Mouse (Mus musculus) T-helper 2 cell (primary cell): ENCODE results near the gene Otop2.

Experiments
- in situ Hi-C: fragments of 300-600 bp; cut with MboI, MseI; formaldehyde crosslinking; loops from one replicate; pipeline ENCODE4 v1.15.1; 2025; ENCODE audit warnings: high pct_unique_total_duplicates

The Otop2 gene

GRCm38 (mm10) chr11:115296471-115297210 lies 10.3 kb upstream of the Otop2 start:
- in situ Hi-C loops: no loop called here

DNA sequence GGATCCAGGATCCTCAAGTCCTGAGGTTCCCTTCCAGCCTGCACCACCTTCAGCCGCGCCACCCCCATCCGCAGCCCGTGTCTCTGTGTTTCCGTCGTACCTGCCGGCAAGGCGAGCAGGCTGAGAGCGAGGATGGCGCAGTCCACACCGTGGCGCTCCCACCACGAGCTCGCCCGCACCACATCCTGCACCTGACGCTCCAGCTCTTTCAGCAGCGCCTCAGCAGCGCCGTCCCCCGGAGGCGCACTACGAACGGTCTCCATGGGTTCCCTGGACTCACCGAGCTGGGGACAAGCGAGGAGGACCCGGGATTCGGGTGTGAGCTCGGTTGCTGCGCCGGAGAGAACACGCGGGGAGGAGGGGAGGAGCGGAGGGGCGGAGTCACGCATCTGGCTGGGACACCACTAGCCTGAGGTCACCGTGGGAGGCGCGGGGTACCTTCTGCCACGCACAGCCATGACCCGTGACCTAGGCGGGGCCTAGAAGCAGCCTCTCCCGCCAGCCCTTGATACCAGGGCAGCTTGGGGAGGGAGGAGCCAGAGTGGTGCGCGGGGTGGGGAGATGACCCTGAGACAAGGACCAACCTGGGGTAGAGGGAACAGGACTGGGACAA lies 9.6 kb upstream of the Otop2 start, which contains the start of gene Fads6:
Gene Fads6 (minus strand): TSS at position 450 of the 613 bp plus-strand sequence.
- in situ Hi-C loops: no loop called here

DNA sequence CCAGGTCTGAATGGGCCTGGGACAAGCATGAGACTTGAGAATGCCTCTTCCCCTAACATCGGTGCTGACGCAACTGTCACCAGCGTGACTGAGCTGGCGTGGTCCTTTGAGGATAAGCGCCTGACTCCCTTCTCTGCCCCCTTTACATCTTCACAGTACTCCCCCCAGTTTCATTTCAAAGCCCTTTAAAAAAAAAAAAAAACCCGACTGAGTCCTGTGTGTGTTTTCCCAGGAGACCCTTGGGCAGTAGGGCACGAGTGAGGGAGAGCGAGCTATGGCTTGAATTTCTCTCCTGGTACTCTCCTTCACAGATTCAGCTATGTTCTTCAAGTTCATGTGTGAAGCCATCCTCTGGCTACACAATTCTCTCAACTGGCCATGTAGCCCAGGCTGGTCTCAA lies 8.8 kb upstream of the Otop2 start:
- in situ Hi-C loops: no loop called here

DNA sequence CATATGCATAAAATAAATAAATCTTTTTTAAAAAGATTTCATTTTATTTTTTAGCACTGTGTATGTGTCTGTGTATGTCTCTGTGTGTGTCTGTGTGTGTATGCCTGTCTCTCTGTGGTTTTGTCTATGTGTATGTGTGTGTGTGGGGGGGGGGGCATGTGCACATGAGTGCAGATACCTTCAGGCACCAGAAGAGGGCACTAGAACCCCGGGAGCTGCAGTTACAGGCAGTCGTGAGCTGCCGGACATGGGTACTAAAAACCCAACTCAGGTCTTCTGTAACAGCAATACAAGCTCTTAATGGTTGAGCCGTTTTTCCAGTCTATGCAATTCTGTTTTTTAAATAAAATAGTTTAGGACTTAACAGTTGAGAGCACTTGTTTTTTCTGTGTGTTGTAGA lies 6.2 kb upstream of the Otop2 start:
- in situ Hi-C loops: no loop called here

DNA sequence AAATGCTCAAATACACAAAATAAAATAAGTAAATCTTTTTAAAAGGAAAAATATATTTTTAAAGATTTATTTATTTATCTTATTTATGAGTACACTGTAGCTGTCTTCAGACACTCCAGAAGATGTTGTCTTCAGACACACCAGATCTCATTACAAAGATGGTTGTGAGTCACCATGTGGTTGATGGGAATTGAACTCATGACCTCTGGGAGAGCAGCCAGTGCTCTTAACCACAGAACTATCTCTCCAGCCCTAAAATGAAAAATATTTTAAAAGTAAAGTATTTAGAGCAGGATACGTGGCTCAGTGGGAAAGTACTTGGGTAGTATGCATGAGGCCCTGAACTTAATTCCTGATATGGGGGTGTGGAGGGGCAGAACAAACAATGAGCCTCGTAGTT lies 5.6 kb upstream of the Otop2 start:
- in situ Hi-C loops: no loop called here

- in situ Hi-C loops: no loop called here
Measured at GRCm38 (mm10) chr11:115303167-115303566, 3.8 kb upstream of the Otop2 start.

DNA sequence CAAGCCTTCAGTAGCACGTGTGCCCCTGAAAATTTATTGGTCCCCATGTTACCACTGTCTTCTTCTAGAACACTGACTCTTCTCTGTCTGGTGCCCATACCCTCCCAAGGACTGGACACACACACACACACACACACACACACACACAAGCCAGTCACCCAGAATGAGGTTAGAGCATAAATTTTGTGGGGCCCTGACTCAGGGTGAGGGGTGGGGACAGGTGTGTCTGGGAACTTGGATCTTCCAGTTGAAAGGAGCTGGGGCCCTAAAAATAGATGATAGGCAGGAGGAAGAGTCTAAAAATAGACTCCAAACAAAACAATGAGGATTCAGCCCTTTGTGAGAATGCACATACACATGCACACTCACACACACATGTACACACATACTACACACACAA lies 1.8 kb downstream of the Otop2 start:
- in situ Hi-C loops: no loop called here

DNA sequence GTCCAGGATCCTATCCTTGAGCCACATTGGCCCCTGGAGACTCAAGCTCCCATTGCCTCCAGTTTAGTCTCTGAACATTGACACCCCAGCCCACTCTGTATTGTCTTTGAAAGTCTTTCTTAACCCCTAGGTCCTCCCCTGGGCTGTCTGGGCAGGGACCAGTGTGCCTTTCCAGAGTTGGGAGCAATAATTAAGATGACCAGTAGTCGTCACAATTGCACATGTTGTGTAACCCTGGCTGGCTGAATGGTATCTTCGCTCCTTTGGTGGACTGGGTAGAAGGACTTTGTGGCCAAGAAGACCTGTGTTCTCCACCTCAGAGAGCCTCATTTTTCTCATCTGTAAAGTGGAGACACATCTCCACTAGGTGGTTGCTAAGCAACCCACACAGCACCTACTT lies 7.3 kb downstream of the Otop2 start:
- in situ Hi-C loops: no loop called here

DNA sequence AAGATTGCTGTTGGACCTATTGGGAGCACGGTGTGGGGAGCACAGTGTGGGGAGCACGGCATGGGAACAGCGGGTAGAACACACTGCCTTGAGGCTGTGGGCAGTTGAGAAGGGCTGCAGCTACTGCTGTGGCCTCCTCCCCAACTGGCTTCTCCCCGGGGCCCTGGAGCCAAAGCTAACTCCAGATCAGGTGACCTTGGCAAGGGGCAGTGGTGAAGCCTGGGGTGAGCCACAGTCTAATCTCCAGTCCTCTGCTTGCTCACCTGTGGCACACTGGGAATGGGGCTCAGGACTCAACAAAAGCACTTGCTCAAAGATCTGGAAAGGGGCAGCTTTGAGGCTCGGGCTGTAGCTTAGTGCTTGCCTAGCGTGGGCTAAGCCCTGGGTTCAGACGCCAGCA lies 10.2 kb downstream of the Otop2 start:
- in situ Hi-C loops: no loop called here

- in situ Hi-C loops: no loop called here
Measured at GRCm38 (mm10) chr11:115318245-115319027, 11.5 kb downstream of the Otop2 start.

DNA sequence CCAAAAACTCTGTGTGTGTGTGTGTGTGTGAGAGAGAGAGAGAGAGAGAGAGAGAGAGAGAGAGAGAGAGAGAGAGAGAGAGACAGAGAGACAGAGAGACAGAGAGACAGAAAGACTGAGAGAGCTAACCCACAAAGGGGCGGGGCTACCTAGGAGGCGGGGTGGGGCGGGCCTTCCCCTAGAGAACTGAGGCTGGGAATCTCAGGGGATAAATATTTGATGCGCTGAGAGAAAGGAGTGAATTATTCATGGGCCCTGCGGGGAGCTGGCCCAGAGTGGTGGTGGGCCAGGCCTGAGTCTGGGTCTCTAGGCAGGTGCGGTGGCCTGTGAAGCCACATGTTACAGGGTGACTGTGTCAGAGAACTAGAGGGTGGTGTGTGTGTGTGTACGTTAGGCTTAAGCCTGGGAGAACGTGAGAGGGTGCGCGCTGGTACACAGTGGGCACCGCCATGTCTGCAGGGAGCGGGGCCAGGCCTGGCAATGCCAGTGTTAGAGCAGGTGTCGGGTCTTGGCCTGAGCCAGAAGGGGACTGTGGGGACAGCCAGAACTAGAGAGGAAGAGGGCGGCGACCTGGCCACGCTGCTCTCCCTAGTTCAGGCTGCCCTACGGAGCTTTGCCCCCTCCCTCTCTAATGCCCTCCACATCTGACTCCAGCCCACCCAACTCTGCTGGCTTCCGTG lies 12.9 kb downstream of the Otop2 start:
- in situ Hi-C loops: no loop called here

DNA sequence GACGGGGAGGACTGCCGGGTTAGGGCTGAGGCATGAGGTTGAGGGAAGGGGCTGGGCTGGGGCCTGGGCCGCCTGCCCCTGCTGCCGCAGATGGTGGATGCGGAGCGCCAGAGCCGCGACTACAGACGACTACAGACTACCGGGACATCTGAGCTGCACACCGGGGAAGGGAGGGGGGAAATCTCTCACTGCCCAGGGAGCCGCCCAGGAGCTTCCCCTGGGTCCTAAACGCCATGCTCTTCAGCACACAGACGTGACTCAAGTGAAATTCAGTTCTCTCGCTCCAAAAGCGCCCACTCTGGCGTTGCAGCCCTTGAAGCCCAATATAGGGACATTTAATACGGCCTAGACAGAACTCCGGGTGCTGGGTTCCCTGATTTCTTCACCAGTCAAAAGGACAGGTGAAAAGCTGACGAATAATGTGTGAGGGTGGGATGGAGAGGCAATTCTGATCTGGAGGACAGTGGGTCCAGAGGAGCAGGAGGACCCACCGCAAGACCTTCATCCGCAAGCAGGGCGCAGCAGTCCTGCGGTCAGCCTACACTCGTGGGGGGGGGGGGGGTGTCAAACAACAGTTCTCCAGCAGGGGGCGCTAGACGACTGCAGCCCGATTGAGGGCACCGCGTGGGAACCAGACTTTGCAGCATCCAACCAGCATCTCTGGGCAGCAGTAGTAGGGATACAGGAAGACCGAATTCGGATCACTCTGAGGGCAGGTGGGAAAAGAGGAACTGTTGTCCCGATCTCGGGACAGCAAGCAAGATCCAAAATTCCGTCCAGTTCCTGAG lies 15.1 kb downstream of the Otop2 start, which contains the start of gene Ush1g:
Gene Ush1g (minus strand): TSS at position 136 of the 788 bp plus-strand sequence.
- in situ Hi-C loops: no loop called here

- in situ Hi-C loops: no loop called here
Measured at GRCm38 (mm10) chr11:115323354-115323753, 16.4 kb downstream of the Otop2 start.

DNA sequence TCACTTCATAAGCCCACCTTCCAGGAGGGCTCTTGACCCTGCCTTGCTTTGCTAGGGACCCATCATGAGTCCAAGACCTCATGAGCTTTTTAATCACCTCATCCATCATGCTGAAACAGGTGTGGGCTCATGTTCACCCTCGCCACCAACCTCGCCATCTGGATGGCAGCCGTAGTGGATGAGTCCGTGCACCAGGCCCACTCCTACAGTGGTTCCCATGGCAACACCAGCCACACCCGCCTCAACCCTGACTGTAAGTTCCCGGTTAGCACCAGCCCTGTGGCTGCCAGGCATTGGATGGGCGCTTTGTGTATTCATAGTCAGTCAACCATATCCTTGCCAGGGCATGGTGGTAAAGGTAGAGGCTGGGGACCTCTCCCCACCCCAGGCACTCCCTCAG lies 19.8 kb downstream of the Otop2 start:
- in situ Hi-C loops: no loop called here

- in situ Hi-C loops: no loop called here
Measured at GRCm38 (mm10) chr11:115329339-115329738, 22.4 kb downstream of the Otop2 start.

DNA sequence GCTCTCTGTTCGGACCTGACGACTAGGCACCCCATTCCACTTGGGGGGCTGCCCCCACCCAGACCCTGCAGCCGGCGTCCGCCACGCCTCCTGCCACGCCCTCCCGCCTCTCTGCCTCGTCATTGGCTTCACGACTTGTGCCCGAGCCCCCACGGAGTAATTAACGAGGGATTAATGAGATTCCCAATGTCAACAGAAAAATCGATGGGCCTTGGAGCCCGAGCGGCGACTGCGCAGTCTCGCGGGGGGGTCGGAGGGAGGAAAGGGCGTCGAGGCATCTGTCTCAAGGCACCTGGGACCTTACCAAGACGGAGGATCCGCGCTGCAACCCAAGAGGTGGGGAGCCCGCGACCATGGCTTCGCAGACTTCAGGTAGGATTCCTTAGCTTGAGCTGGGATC lies 27.6 kb downstream of the Otop2 start, which contains the start of gene Otop3:
Gene Otop3 (plus strand): TSS at position 201 of the 400 bp plus-strand sequence.
- in situ Hi-C loops: no loop called here

DNA sequence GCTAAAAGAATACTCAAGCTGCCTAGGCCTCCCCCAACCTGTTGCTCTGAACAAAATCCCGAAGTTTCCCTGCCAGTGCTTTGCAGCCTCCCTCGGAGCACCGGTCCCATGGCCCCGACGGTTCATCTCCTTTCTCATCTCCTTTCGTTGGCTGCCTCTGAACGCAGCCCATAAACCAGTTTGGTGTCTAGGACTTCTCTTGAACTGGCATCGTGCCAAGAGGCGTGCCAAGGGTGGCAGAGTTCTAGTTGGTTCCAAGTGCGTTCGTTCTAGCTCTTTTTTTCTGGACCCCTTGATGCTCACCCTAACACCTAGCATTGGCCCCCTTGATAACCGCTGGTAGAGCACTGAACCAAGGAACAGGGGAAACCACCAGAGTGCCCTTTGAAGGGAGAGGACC lies 28.3 kb downstream of the Otop2 start:
- in situ Hi-C loops: no loop called here

GRCm38 (mm10) chr11:115336115-115336514 lies 29.2 kb downstream of the Otop2 start:
- in situ Hi-C loops: no loop called here

DNA sequence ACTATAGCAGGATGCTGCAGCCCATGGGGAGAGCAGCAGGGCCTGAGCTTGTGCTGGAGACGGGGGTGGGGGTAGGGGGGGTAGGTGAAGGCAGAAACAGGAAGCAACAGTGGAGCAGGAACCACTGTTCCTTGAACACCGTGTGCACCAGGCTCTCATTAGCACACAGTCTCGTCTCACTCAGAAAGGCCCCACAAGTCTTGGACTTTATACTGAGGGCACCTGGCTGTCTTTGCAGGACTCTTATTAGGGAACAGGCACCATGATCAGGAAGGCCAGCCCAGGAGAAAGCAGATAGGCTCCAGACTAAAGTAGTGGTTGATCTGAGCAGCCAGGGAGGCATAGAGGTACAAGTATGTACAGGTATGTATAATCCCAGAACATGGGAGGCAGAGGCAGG lies 30.4 kb downstream of the Otop2 start:
- in situ Hi-C loops: no loop called here

DNA sequence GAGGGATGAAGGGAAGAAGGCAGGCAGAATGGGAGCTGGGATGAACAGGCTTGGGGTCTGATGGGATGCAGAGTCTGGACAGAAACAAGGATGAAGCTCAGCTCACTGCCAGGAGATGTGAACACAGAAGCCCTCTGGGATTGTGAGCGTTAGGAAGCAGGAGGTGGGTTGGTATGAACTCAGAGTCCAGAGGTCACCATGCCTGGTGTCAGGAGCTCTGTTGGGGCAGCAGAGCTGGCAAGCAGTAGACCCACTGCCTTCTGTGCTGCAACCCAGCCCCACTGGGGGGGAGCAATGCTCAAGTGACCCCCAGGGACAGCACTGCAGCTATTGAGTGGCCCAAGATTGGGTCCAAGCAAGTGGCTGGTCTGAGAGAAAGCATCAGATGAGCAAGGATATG lies 30.9 kb downstream of the Otop2 start:
- in situ Hi-C loops: no loop called here

- in situ Hi-C loops: no loop called here
Measured at GRCm38 (mm10) chr11:115341246-115341645, 34.3 kb downstream of the Otop2 start.
